Mouse (Mus musculus) CH12.LX (cell line): Measurements from ENCODE around the gene Pde6b.

ENCODE experiments used
- CTCF ChIP-seq, 2 experiments: IDR thresholded peaks in 1 of 2; conservative IDR thresholded peaks in 1 of 2; 2 replicates each; pipeline ENCODE4 v1.5.1; 2011 to 2012; ENCODE audit warnings: low read depth in 2 of 2, low read length in 2 of 2, improper control_type of control experiment in 1 of 2, inconsistent platforms in 1 of 2, mild to moderate bottlenecking in 1 of 2, moderate library complexity in 1 of 2
- KAT2A ChIP-seq: IDR thresholded peaks from 2 replicates; pipeline ENCODE4 v1.6.1; 2012; ENCODE audit warnings: low read length, improper control_type of control experiment, inconsistent platforms; ENCODE audit not compliant: insufficient replicate concordance
- MEF2A ChIP-seq: IDR thresholded peaks from 2 replicates; pipeline ENCODE4 v1.6.1; 2014; ENCODE audit warnings: low read depth, mild to moderate bottlenecking, inconsistent platforms, low read length, improper control_type of control experiment, borderline replicate concordance
- NELFE ChIP-seq: IDR thresholded peaks from 2 replicates; pipeline ENCODE4 v1.6.1; 2011; ENCODE audit warnings: low read depth, low read length, improper control_type of control experiment
- POLR2A ChIP-seq: IDR thresholded peaks from 2 replicates; pipeline ENCODE4 v1.6.1; 2011; ENCODE audit warnings: low read depth, mild to moderate bottlenecking, improper control_type of control experiment, low read length
- TCF12 ChIP-seq: IDR thresholded peaks from 2 replicates; pipeline ENCODE4 v1.6.1; 2014; ENCODE audit warnings: low read depth, mild to moderate bottlenecking, inconsistent platforms, low read length, improper control_type of control experiment
- ZKSCAN1 ChIP-seq: IDR thresholded peaks from 2 replicates; pipeline ENCODE4 v1.6.1; 2012; ENCODE audit warnings: low read depth, inconsistent platforms, low read length, improper control_type of control experiment, borderline replicate concordance

GRCm38 (mm10) chr5:108376059-108376458 is 12.1 kb upstream of the Pde6b start:
- no peak for TF ChIP-seq TCF12
- TF ChIP-seq POLR2A, result no peak
- TF ChIP-seq KAT2A, result no peak
- no peak for TF ChIP-seq MEF2A
- no peak for TF ChIP-seq CTCF (conservative IDR thresholded peaks at IDR 0.05 in 1 of 2, IDR thresholded peaks at IDR 0.05 in 1 of 2; ENCODE audit: low read depth in 2 of 2, low read length in 2 of 2)
- no peak for TF ChIP-seq NELFE
- no peak for TF ChIP-seq ZKSCAN1
